Mouse (Mus musculus): Measurements from ENCODE around the gene Gps1. TPM values are rescaled to one million over a fixed set of nuclear protein-coding genes. Genes with fewer than 3 reads are reported as not detected.

Gps1 gene
- polyA plus RNA-seq, 2 experiments, result 236 to 249 TPM

- no peak for DNase-seq (ENCODE audit: low spot score)
- 64% methylated on average over 1 of the region's 1 CpGs for WGBS
Measured at GRCm38 (mm10) chr11:120768206-120768605, 15.9 kb upstream of the Gps1 start.

GRCm38 (mm10) chr11:120772749-120773148 is 11.3 kb upstream of the Gps1 start:
- DNase-seq (ENCODE audit: low spot score) (no peak), ATAC-seq (ENCODE audit: low FRiP score, low read depth) (no peak)
- Histone ChIP-seq H3K4me1 (ENCODE audit: control insufficient read depth, insufficient read depth, low read length) (no peaks in the 10 kb centered on the region), H3K4me3 (replicated peaks; ENCODE audit: low read length) (no peak overlapping the region), H3K27me3 (ENCODE audit: control insufficient read depth, insufficient read depth, low read length) (no peaks in the 10 kb centered on the region), H3K9me3 (ENCODE audit: control insufficient read depth, low read length) (no peaks in the 10 kb centered on the region), H3K9ac (ENCODE audit: low read depth, low read length, severe bottlenecking) (no peak overlapping the region), H3K4me2 (replicated peaks; ENCODE audit: low read depth, low read length, severe bottlenecking) (no peak overlapping the region), H3K36me3 (ENCODE audit: control insufficient read depth, insufficient read depth, low read length) (no peaks in the 10 kb centered on the region), H3K27ac (replicated peaks; ENCODE audit: low read depth, low read length) (no peak overlapping the region)
- 76% methylated on average over 3 of the region's 3 CpGs for WGBS
- no peak for TF ChIP-seq POLR2A (IDR thresholded peaks at IDR 0.05; ENCODE audit: borderline replicate concordance, extremely low read depth, insufficient read depth, insufficient read length)

More at GRCm38 (mm10) chr11:120768206-120768605, 15.9 kb upstream of the Gps1 start:
- no peaks in the 10 kb centered on the region for H3K27me3 ChIP-seq (ENCODE audit: control insufficient read depth, insufficient read depth, low read length)
- no peaks in the 10 kb centered on the region for H3K36me3 ChIP-seq (ENCODE audit: control insufficient read depth, insufficient read depth, low read length)
- H3K9me3 ChIP-seq (ENCODE audit: control insufficient read depth, low read length), result no peaks in the 10 kb centered on the region
- H3K4me1 ChIP-seq (ENCODE audit: control insufficient read depth, insufficient read depth, low read length), result no peaks in the 10 kb centered on the region
- no peak for TF ChIP-seq POLR2A (IDR thresholded peaks at IDR 0.05; ENCODE audit: borderline replicate concordance, extremely low read depth, insufficient read depth, insufficient read length)
- no peak overlapping the region for H3K4me3 ChIP-seq (replicated peaks; ENCODE audit: low read length)
- no peak overlapping the region for H3K4me2 ChIP-seq (replicated peaks; ENCODE audit: low read depth, low read length, severe bottlenecking)
- H3K27ac ChIP-seq (replicated peaks; ENCODE audit: low read depth, low read length), result no peak overlapping the region
- no peak for ATAC-seq (ENCODE audit: low FRiP score, low read depth)
- no peak overlapping the region for H3K9ac ChIP-seq (ENCODE audit: low read depth, low read length, severe bottlenecking)

GRCm38 (mm10) chr11:120773463-120774190 is 10.4 kb upstream of the Gps1 start:
- Histone ChIP-seq H3K9me3 (ENCODE audit: control insufficient read depth, low read length) (no peaks in the 10 kb centered on the region), H3K36me3 (ENCODE audit: control insufficient read depth, insufficient read depth, low read length) (no peaks in the 10 kb centered on the region), H3K4me3 (replicated peaks; ENCODE audit: low read length) (no peak overlapping the region), H3K4me2 (replicated peaks; ENCODE audit: low read depth, low read length, severe bottlenecking) (no peak overlapping the region), H3K27ac (replicated peaks; ENCODE audit: low read depth, low read length) (no peak overlapping the region), H3K4me1 (ENCODE audit: control insufficient read depth, insufficient read depth, low read length) (no peaks in the 10 kb centered on the region), H3K9ac (ENCODE audit: low read depth, low read length, severe bottlenecking) (no peak overlapping the region), H3K27me3 (ENCODE audit: control insufficient read depth, insufficient read depth, low read length) (no peaks in the 10 kb centered on the region)
- WGBS, result 91% methylated on average over 7 of the region's 7 CpGs
- ATAC-seq (ENCODE audit: low FRiP score, low read depth), result no peak
- no peak for TF ChIP-seq POLR2A (IDR thresholded peaks at IDR 0.05; ENCODE audit: borderline replicate concordance, extremely low read depth, insufficient read depth, insufficient read length)
- no peak for DNase-seq (ENCODE audit: low spot score)

DNA sequence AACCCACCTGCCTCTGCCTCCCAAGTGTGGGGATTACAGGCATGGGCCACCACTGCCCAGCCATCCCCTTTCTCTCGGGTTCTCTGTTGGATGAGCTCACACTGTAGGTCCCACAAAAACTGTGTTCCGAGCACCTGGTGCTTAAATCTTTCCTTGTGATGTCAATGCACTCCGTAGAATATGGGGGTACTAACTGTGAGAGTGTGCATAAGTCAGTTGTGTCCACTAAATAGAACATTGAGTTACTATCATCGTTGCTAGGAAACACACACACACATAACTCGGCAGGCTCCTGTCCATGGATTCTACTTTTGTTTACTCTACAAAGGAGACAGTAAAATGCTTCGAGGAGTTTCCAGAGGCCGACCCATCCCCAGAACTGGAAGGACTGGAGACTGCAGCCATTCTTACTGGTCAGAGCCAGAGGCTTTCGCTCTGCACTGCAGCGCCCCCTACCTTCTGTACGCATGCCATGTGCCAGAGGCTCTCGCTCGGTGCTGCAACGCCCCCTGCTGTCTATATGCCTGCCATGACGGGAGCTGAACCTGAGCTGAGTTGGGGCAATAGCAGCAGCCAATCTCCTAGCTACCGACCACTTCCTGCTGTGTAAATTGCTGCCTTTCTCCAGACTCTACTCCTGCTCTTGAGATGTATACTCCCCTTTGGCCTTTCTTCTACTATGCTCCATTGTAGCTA is 8.2 kb upstream of the Gps1 start:
- H3K4me2 ChIP-seq (replicated peaks; ENCODE audit: low read depth, low read length, severe bottlenecking), result no peak overlapping the region
- H3K9me3 ChIP-seq (ENCODE audit: control insufficient read depth, low read length), result no peaks in the 10 kb centered on the region
- no peaks in the 10 kb centered on the region for H3K4me1 ChIP-seq (ENCODE audit: control insufficient read depth, insufficient read depth, low read length)
- no peak overlapping the region for H3K27ac ChIP-seq (replicated peaks; ENCODE audit: low read depth, low read length)
- H3K36me3 ChIP-seq (ENCODE audit: control insufficient read depth, insufficient read depth, low read length), result peaks cover 10% of the 10 kb centered on the region; the same call in 1 of the 2 replicates
- peak; percentile 57; the same call in 1 of the 2 replicates for TF ChIP-seq POLR2A (IDR thresholded peaks at IDR 0.05; ENCODE audit: borderline replicate concordance, extremely low read depth, insufficient read depth, insufficient read length)
- peak; percentile 90 for DNase-seq (ENCODE audit: low spot score)
- H3K4me3 ChIP-seq (replicated peaks; ENCODE audit: low read length), result no peak overlapping the region
- H3K27me3 ChIP-seq (ENCODE audit: control insufficient read depth, insufficient read depth, low read length), result no peaks in the 10 kb centered on the region
- ATAC-seq (ENCODE audit: low FRiP score, low read depth), result peak; percentile 79
- 27% methylated on average over 15 of the region's 15 CpGs for WGBS
- H3K9ac ChIP-seq (ENCODE audit: low read depth, low read length, severe bottlenecking), result no peak overlapping the region

DNA sequence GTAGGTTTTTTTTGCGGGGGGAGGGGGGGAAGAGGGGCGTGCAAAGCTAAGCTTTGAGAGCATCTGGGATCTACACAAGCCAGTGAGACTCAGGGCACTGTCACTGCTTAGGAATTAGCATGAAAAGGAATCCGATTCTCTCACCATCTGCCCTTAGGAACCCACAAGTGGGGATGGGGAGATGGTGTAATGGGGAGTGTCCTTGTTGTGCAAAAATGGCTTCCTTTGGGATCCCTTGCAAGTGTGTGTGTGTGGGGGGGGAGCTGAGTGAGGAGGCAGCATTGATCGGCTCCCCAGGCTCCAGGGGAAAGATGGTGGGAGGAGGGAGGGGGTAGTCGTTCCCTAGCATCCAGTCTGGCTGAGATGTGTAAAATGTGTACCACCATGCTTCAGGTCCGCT is 6.9 kb upstream of the Gps1 start:
- ATAC-seq (ENCODE audit: low FRiP score, low read depth) (no peak), DNase-seq (ENCODE audit: low spot score) (no peak)
- Histone ChIP-seq H3K9me3 (ENCODE audit: control insufficient read depth, low read length) (no peaks in the 10 kb centered on the region), H3K4me3 (replicated peaks; ENCODE audit: low read length) (no peak overlapping the region), H3K9ac (ENCODE audit: low read depth, low read length, severe bottlenecking) (no peak overlapping the region), H3K27ac (replicated peaks; ENCODE audit: low read depth, low read length) (no peak overlapping the region), H3K36me3 (ENCODE audit: control insufficient read depth, insufficient read depth, low read length) (peaks cover 17% of the 10 kb centered on the region), H3K27me3 (ENCODE audit: control insufficient read depth, insufficient read depth, low read length) (no peaks in the 10 kb centered on the region), H3K4me1 (ENCODE audit: control insufficient read depth, insufficient read depth, low read length) (no peaks in the 10 kb centered on the region), H3K4me2 (replicated peaks; ENCODE audit: low read depth, low read length, severe bottlenecking) (no peak overlapping the region)
- 33% methylated on average over 6 of the region's 6 CpGs for whole genome bisulfite sequencing
- no peak for TF ChIP-seq POLR2A (IDR thresholded peaks at IDR 0.05; ENCODE audit: borderline replicate concordance, extremely low read depth, insufficient read depth, insufficient read length)

Data from limb, embryonic 14.5 days (tissue).